Mouse (Mus musculus): ENCODE measurements at regions not wholly inside any gene's neighbourhood (a gene's known extent, or its start where the extent isn't known, plus 50 kb on each side); places are given as distances from the start of the nearest gene placed in this dataset.
"Not testable (repeated sequence)": the region's sequence is repeated elsewhere in the genome, so short reads cannot be mapped to it uniquely, and the experiment has no call there.

- DNase-seq, result no peak
Observed at GRCm38 (mm10) chr2:21976831-21977230, 250.5 kb upstream of the Myo3a start.

- DNase-seq, result no peak
Observed at GRCm38 (mm10) chr2:21980177-21980576, 247.1 kb upstream of the Myo3a start.

- DNase-seq, result no peak
Observed at GRCm38 (mm10) chr2:22024438-22024837, 202.9 kb upstream of the Myo3a start.

GRCm38 (mm10) chr2:22026794-22027193 is 200.5 kb upstream of the Myo3a start:
- DNase-seq, result no peak

- no peak for DNase-seq
Observed at GRCm38 (mm10) chr2:22028569-22028968, 198.7 kb upstream of the Myo3a start.

- no peak for DNase-seq
Observed at GRCm38 (mm10) chr2:22029022-22029803, 198.1 kb upstream of the Myo3a start.

- DNase-seq, result no peak
Observed at GRCm38 (mm10) chr2:22029804-22030194, 197.5 kb upstream of the Myo3a start.

- DNase-seq, result no peak
Observed at GRCm38 (mm10) chr2:22036841-22037240, 190.5 kb upstream of the Myo3a start.

- DNase-seq, result no peak
Observed at GRCm38 (mm10) chr2:22038780-22039179, 188.5 kb upstream of the Myo3a start.

- not testable (repeated sequence) for DNase-seq
Observed at GRCm38 (mm10) chr2:22043937-22044336, 183.4 kb upstream of the Myo3a start.

GRCm38 (mm10) chr2:22044949-22045348 is 182.4 kb upstream of the Myo3a start:
- no peak for DNase-seq

GRCm38 (mm10) chr2:22047465-22047864 is 179.8 kb upstream of the Myo3a start:
- DNase-seq, result no peak

- DNase-seq, result no peak
Observed at GRCm38 (mm10) chr2:22066535-22066934, 160.8 kb upstream of the Myo3a start.

GRCm38 (mm10) chr2:22096848-22097247 is 130.5 kb upstream of the Myo3a start:
- no peak for DNase-seq

GRCm38 (mm10) chr2:22105150-22105549 is 122.2 kb upstream of the Myo3a start:
- DNase-seq, result no peak

- no peak for DNase-seq
Observed at GRCm38 (mm10) chr2:22149721-22150120, 77.6 kb upstream of the Myo3a start.

GRCm38 (mm10) chr2:22156576-22156975 is 70.7 kb upstream of the Myo3a start:
- no peak for DNase-seq

- DNase-seq, result no peak
Observed at GRCm38 (mm10) chr2:22165443-22165842, 61.9 kb upstream of the Myo3a start.

- no peak for DNase-seq
Observed at GRCm38 (mm10) chr2:22165919-22166318, 61.4 kb upstream of the Myo3a start.

Data from heart, postnatal 4 days (tissue).